Mouse (Mus musculus) MEL (cell line): Measurements from ENCODE around the gene Clic1. TPM values are rescaled to one million over a fixed set of nuclear protein-coding genes. Genes with fewer than 3 reads are reported as not detected.
A peak's percentile ranks its signal among the peaks of the same experiment; 100 is the strongest.

Experiments used
- DNase-seq: peaks from one replicate; pipeline ENCODE4 v3.0.0; 2011; ENCODE audit warnings: low read depth, low spot score
- H3K27ac ChIP-seq: 2 replicates; pipeline ENCODE4 v1.5.1; 2012; ENCODE audit warnings: low read depth, mild to moderate bottlenecking, control low read depth, low read length, moderate library complexity; ENCODE audit not compliant: control insufficient read depth
- H3K27me3 ChIP-seq, 2 experiments: fragments of 150-350 bp in 1 of 2; sonication (generic) in 1 of 2; 2 replicates each; pipeline ENCODE4 v1.6.1; 2012; ENCODE audit warnings: low read length in 2 of 2, mild to moderate bottlenecking in 2 of 2, improper control_type of control experiment in 1 of 2, moderate library complexity in 1 of 2; ENCODE audit not compliant: insufficient read depth in 2 of 2, control insufficient read depth in 1 of 2
- H3K36me3 ChIP-seq, 2 experiments: 2 replicates each; pipeline ENCODE4 v1.6.1; 2012 to 2014; ENCODE audit warnings: low read length in 2 of 2, improper control_type of control experiment in 1 of 2, inconsistent platforms in 1 of 2, mild to moderate bottlenecking in 1 of 2; ENCODE audit not compliant: insufficient read depth in 2 of 2, control insufficient read depth in 1 of 2
- H3K4me1 ChIP-seq, 2 experiments: fragments of 150-350 bp in 1 of 2; sonication (generic) in 1 of 2; 2 replicates each; pipeline ENCODE4 v1.6.1; 2012; ENCODE audit warnings: low read length in 2 of 2, improper control_type of control experiment in 1 of 2, mild to moderate bottlenecking in 1 of 2; ENCODE audit not compliant: insufficient read depth in 2 of 2, control insufficient read depth in 1 of 2
- H3K4me3 ChIP-seq, 2 experiments: fragments of 150-350 bp in 1 of 2; sonication (generic) in 1 of 2; 2 replicates each; pipeline ENCODE4 v1.5.1; 2012; ENCODE audit warnings: low read depth in 2 of 2, low read length in 2 of 2, mild to moderate bottlenecking in 2 of 2, moderate library complexity in 2 of 2, control low read depth in 1 of 2, improper control_type of control experiment in 1 of 2; ENCODE audit not compliant: control insufficient read depth in 1 of 2, insufficient read depth in 1 of 2
- H3K79me2 ChIP-seq: 2 replicates; pipeline ENCODE4 v1.6.1; 2012; ENCODE audit warnings: mild to moderate bottlenecking, low read length, moderate library complexity; ENCODE audit not compliant: control insufficient read depth, poor library complexity, insufficient read depth
- H3K9ac ChIP-seq: 2 replicates; pipeline ENCODE4 v1.6.1; 2012; ENCODE audit warnings: low read depth, mild to moderate bottlenecking, control low read depth, low read length, moderate library complexity; ENCODE audit not compliant: control insufficient read depth, poor library complexity, severe bottlenecking
- H3K9me3 ChIP-seq: fragments of 150-350 bp; sonication (generic); replicated peaks from 2 replicates; pipeline ENCODE4 v1.6.1; 2012; ENCODE audit warnings: mild to moderate bottlenecking, low read length, improper control_type of control experiment, moderate library complexity; ENCODE audit not compliant: insufficient read depth
- BHLHE40 ChIP-seq: IDR thresholded peaks from 2 replicates; pipeline ENCODE4 v1.6.1; 2012; ENCODE audit warnings: low read depth, mild to moderate bottlenecking, inconsistent platforms, low read length, improper control_type of control experiment, borderline replicate concordance
- CHD1 ChIP-seq: IDR thresholded peaks from 2 replicates; pipeline ENCODE4 v1.6.1; 2012; ENCODE audit warnings: low read depth, mild to moderate bottlenecking, inconsistent platforms, low read length, improper control_type of control experiment
- CHD2 ChIP-seq: IDR thresholded peaks from 2 replicates; pipeline ENCODE4 v1.6.1; 2011; ENCODE audit warnings: low read length, improper control_type of control experiment
- CTCF ChIP-seq, 3 experiments: IDR thresholded peaks in 2 of 3; conservative IDR thresholded peaks in 1 of 3; 2 replicates each; pipeline ENCODE4 v1.5.1; 2011 to 2012; ENCODE audit warnings: low read length in 3 of 3, low read depth in 2 of 3, mild to moderate bottlenecking in 2 of 3, improper control_type of control experiment in 1 of 3, inconsistent platforms in 1 of 3, mixed read lengths in 1 of 3, moderate library complexity in 1 of 3; ENCODE audit not compliant: control insufficient read depth in 1 of 3, insufficient read depth in 1 of 3, poor library complexity in 1 of 3, severe bottlenecking in 1 of 3
- EP300 ChIP-seq, 2 experiments: IDR thresholded peaks; 2 replicates each; pipeline ENCODE4 v1.6.1; 2011; ENCODE audit warnings: improper control_type of control experiment in 2 of 2, low read length in 2 of 2, low read depth in 1 of 2, mild to moderate bottlenecking in 1 of 2
- GABPA ChIP-seq: IDR thresholded peaks from 2 replicates; pipeline ENCODE4 v1.6.1; 2012; ENCODE audit warnings: low read depth, mild to moderate bottlenecking, inconsistent platforms, low read length, improper control_type of control experiment, moderate library complexity
- GATA1 ChIP-seq: IDR thresholded peaks from 2 replicates; pipeline ENCODE4 v1.6.1; 2011; ENCODE audit warnings: low read depth, low read length, improper control_type of control experiment
- HCFC1 ChIP-seq: IDR thresholded peaks from 2 replicates; pipeline ENCODE4 v1.6.1; 2012; ENCODE audit warnings: low read depth, mild to moderate bottlenecking, inconsistent platforms, low read length, improper control_type of control experiment, moderate library complexity
- JUND ChIP-seq: IDR thresholded peaks from 2 replicates; pipeline ENCODE4 v1.6.1; 2011; ENCODE audit warnings: low read depth, mild to moderate bottlenecking, improper control_type of control experiment, low read length
- KAT2A ChIP-seq: conservative IDR thresholded peaks from 2 replicates; pipeline ENCODE4 v1.6.1; 2012; ENCODE audit warnings: low read depth, low read length, improper control_type of control experiment, inconsistent platforms
- MAFK ChIP-seq: IDR thresholded peaks from 2 replicates; pipeline ENCODE4 v1.6.1; 2011; ENCODE audit warnings: low read depth, mild to moderate bottlenecking, low read length, improper control_type of control experiment, borderline replicate concordance
- MAX ChIP-seq: IDR thresholded peaks from 2 replicates; pipeline ENCODE4 v1.6.1; 2011; ENCODE audit warnings: low read length, improper control_type of control experiment
- MAZ ChIP-seq: IDR thresholded peaks from 2 replicates; pipeline ENCODE4 v1.6.1; 2012; ENCODE audit warnings: low read depth, mild to moderate bottlenecking, inconsistent platforms, low read length, improper control_type of control experiment
- MEF2A ChIP-seq: IDR thresholded peaks from 2 replicates; pipeline ENCODE4 v1.6.1; 2014; ENCODE audit warnings: low read depth, mild to moderate bottlenecking, inconsistent platforms, low read length, improper control_type of control experiment; ENCODE audit not compliant: poor library complexity, insufficient replicate concordance, severe bottlenecking; ENCODE audit errors: extremely low read depth
- MXI1 ChIP-seq: IDR thresholded peaks from 2 replicates; pipeline ENCODE4 v1.6.1; 2011; ENCODE audit warnings: mild to moderate bottlenecking, low read depth, low read length, improper control_type of control experiment
- MYC ChIP-seq: IDR thresholded peaks from 2 replicates; pipeline ENCODE4 v1.6.1; 2011; ENCODE audit warnings: low read depth, mild to moderate bottlenecking, low read length, improper control_type of control experiment, moderate library complexity
- NELFE ChIP-seq: IDR thresholded peaks from 2 replicates; pipeline ENCODE4 v1.6.1; 2011; ENCODE audit warnings: low read depth, low read length, improper control_type of control experiment
- NRF1 ChIP-seq: IDR thresholded peaks from 2 replicates; pipeline ENCODE4 v1.6.1; 2014; ENCODE audit warnings: low read depth, mild to moderate bottlenecking, inconsistent platforms, low read length, improper control_type of control experiment, moderate library complexity; ENCODE audit not compliant: poor library complexity, insufficient read depth, severe bottlenecking
- POLR2A ChIP-seq, 2 experiments: IDR thresholded peaks; 2 replicates each; pipeline ENCODE4 v1.6.1; 2011 to 2012; ENCODE audit warnings: low read length in 2 of 2, mild to moderate bottlenecking in 2 of 2, control low read depth in 1 of 2, improper control_type of control experiment in 1 of 2, low read depth in 1 of 2, moderate library complexity in 1 of 2; ENCODE audit not compliant: control insufficient read depth in 1 of 2, insufficient read depth in 1 of 2, poor library complexity in 1 of 2
- POLR2AphosphoS2 ChIP-seq: IDR thresholded peaks from 2 replicates; pipeline ENCODE4 v1.6.1; 2011; ENCODE audit warnings: low read length, improper control_type of control experiment
- POLR2AphosphoS5 ChIP-seq: IDR thresholded peaks from 2 replicates; pipeline ENCODE4 v1.6.1; 2012; ENCODE audit warnings: low read depth, borderline replicate concordance, mild to moderate bottlenecking, inconsistent platforms, low read length, moderate library complexity, mixed read lengths
- RCOR1 ChIP-seq: IDR thresholded peaks from 2 replicates; pipeline ENCODE4 v1.6.1; 2012; ENCODE audit warnings: low read depth, mild to moderate bottlenecking, inconsistent platforms, low read length, improper control_type of control experiment
- SMC3 ChIP-seq: IDR thresholded peaks from 2 replicates; pipeline ENCODE4 v1.6.1; 2011; ENCODE audit warnings: low read depth, low read length, improper control_type of control experiment
- TAL1 ChIP-seq: IDR thresholded peaks from 2 replicates; pipeline ENCODE4 v1.6.1; 2012; ENCODE audit warnings: mild to moderate bottlenecking, inconsistent platforms, low read length, moderate library complexity, mixed read lengths
- TBP ChIP-seq: IDR thresholded peaks from 2 replicates; pipeline ENCODE4 v1.8.0; 2011; ENCODE audit warnings: low read depth, low read length, improper control_type of control experiment
- TCF12 ChIP-seq: IDR thresholded peaks from 2 replicates; pipeline ENCODE4 v1.6.1; 2014; ENCODE audit warnings: low read depth, mild to moderate bottlenecking, inconsistent platforms, low read length, improper control_type of control experiment, moderate library complexity
- UBTF ChIP-seq: IDR thresholded peaks from 2 replicates; pipeline ENCODE4 v1.6.1; 2012; ENCODE audit warnings: low read depth, mild to moderate bottlenecking, inconsistent platforms, low read length, improper control_type of control experiment, moderate library complexity, borderline replicate concordance; ENCODE audit not compliant: insufficient read depth
- USF2 ChIP-seq, 2 experiments: IDR thresholded peaks; 2 replicates each; pipeline ENCODE4 v1.6.1; 2011 to 2012; ENCODE audit warnings: improper control_type of control experiment in 2 of 2, low read length in 2 of 2, borderline replicate concordance in 1 of 2, inconsistent platforms in 1 of 2, low read depth in 1 of 2, mild to moderate bottlenecking in 1 of 2; ENCODE audit not compliant: insufficient read depth in 1 of 2
- ZMIZ1 ChIP-seq: IDR thresholded peaks from 2 replicates; pipeline ENCODE4 v1.6.1; 2012; ENCODE audit warnings: low read depth, mild to moderate bottlenecking, inconsistent platforms, low read length, improper control_type of control experiment, moderate library complexity
- ZNF384 ChIP-seq: IDR thresholded peaks from 2 replicates; pipeline ENCODE4 v1.6.1; 2012; ENCODE audit warnings: low read depth, mild to moderate bottlenecking, inconsistent platforms, low read length, improper control_type of control experiment
- polyA plus RNA-seq, 2 experiments: library from polyadenylated mRNA; stranded (reverse) in 1 of 2; unstranded in 1 of 2; fragments of >175 nt in 1 of 2; fragments of >200 nt in 1 of 2; gene quantifications; 2 replicates each; pipeline versions ENCODE4 v1.2.1 to v1.2.4; 2012; ENCODE audit warnings: low replicate concordance in 2 of 2, low read depth in 1 of 2; ENCODE audit not compliant: insufficient read length in 2 of 2, insufficient read depth in 1 of 2, missing spikeins in 1 of 2
- total RNA-seq: library from RNA; depleted of rRNA; stranded (reverse); fragments of 300-350 nt; gene quantifications from 2 replicates; pipeline ENCODE4 v1.2.3, GENCODE M21; 2012

Gene Clic1
- total and polyA plus RNA-seq, 3 experiments, result 309 to 335 (median 333) TPM

DNA sequence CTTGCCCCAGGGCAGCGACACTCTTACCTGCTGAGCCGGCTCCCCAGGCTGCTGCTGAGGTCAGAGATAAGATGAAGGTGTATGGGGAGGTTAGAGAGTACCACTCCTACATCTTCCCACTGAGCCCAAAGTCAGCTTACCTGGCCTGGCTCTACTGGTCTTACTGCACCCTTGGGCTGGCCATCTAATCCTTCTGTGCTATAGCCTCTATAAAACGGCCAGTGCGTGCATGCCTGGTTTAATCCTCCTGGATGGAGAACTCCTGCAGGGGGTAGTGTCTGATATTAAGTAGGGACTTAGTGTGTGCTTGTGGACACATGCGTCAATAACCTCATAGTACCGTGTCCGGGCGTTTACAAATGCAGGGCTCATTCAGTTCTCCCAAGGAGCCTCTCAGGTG, 29.2 kb upstream of the Clic1 start:
- Histone ChIP-seq H3K36me3 (peaks cover 0 to 41% of the 10 kb centered on the region in 2 experiments; a peak in 2 of 4 replicates), H3K9me3 (no peaks in the 10 kb centered on the region), H3K4me1 (peaks cover 14 to 54% of the 10 kb centered on the region in 2 experiments), H3K4me3 (no peak overlapping the region), H3K9ac (peak overlapping the region; percentile 63), H3K27ac (peak overlapping the region; percentile 96), H3K27me3 (no peaks in the 10 kb centered on the region), H3K79me2 (peaks cover 22% of the 10 kb centered on the region)
- no peak for DNase-seq
- TF ChIP-seq GABPA, result no peak
- no peak for TF ChIP-seq TCF12
- no peak for TF ChIP-seq MYC
- no peak for TF ChIP-seq POLR2A (IDR thresholded peaks at IDR 0.05; ENCODE audit: control insufficient read depth in 1 of 2, insufficient read depth in 1 of 2, low read depth in 1 of 2, low read length in 2 of 2, poor library complexity in 1 of 2)
- TF ChIP-seq UBTF, result no peak
- no peak for TF ChIP-seq SMC3
- TF ChIP-seq CHD1, result no peak
- TF ChIP-seq RCOR1, result no peak
- TF ChIP-seq BHLHE40, result no peak
- no peak for TF ChIP-seq CTCF (IDR thresholded peaks at IDR 0.05 in 2 of 3, conservative IDR thresholded peaks at IDR 0.05 in 1 of 3; ENCODE audit: control insufficient read depth in 1 of 3, insufficient read depth in 1 of 3, low read depth in 2 of 3, low read length in 3 of 3, poor library complexity in 1 of 3, severe bottlenecking in 1 of 3)
- no peak for TF ChIP-seq MEF2A
- TF ChIP-seq TBP, result no peak
- TF ChIP-seq EP300 (IDR thresholded peaks at IDR 0.05; ENCODE audit: low read depth in 1 of 2, low read length in 2 of 2), result no peak

GRCm38 (mm10) chr17:35021163-35021808, 28.5 kb upstream of the Clic1 start:
- peaks cover 0 to 46% of the 10 kb centered on the region in 2 experiments; a peak in 2 of 4 replicates for H3K36me3 ChIP-seq
- peak; percentile 90 for DNase-seq
- H3K27ac ChIP-seq, result peak overlapping the region; percentile 96
- no peaks in the 10 kb centered on the region for H3K9me3 ChIP-seq
- peak overlapping the region; percentile 66 for H3K9ac ChIP-seq
- peaks cover 14 to 58% of the 10 kb centered on the region in 2 experiments for H3K4me1 ChIP-seq
- no peaks in the 10 kb centered on the region for H3K27me3 ChIP-seq
- peak overlapping the region in 1 of 2 experiments; percentile 31; a peak in 1 of 4 replicates for H3K4me3 ChIP-seq
- H3K79me2 ChIP-seq, result peaks cover 29% of the 10 kb centered on the region
- TF ChIP-seq CTCF (IDR thresholded peaks at IDR 0.05 in 2 of 3, conservative IDR thresholded peaks at IDR 0.05 in 1 of 3; ENCODE audit: control insufficient read depth in 1 of 3, insufficient read depth in 1 of 3, low read depth in 2 of 3, low read length in 3 of 3, poor library complexity in 1 of 3, severe bottlenecking in 1 of 3) (peak; percentile 93 to 99 (median 95)), MAX (no peak), POLR2AphosphoS2 (peak; percentile 1; the same call in 1 of the 2 replicates), HCFC1 (no peak), POLR2AphosphoS5 (no peak), MAFK (no peak), JUND (no peak), ZNF384 (no peak), CHD2 (peak; percentile 6; the same call in 1 of the 2 replicates), NRF1 (no peak), GABPA (no peak), MXI1 (peak; percentile 1; the same call in 1 of the 2 replicates), NELFE (no peak), POLR2A (IDR thresholded peaks at IDR 0.05; ENCODE audit: control insufficient read depth in 1 of 2, insufficient read depth in 1 of 2, low read depth in 1 of 2, low read length in 2 of 2, poor library complexity in 1 of 2) (no peak; a peak in 1 of 4 replicates), TAL1 (no peak), USF2 (IDR thresholded peaks at IDR 0.05; ENCODE audit: borderline replicate concordance in 1 of 2, insufficient read depth in 1 of 2, low read depth in 1 of 2, low read length in 2 of 2) (no peak), ZMIZ1 (no peak; the same call in 1 of the 2 replicates), KAT2A (no peak), MAZ (peak; percentile 15; the same call in 1 of the 2 replicates), GATA1 (no peak), BHLHE40 (no peak)
